Mouse (Mus musculus): ENCODE results near the gene Ptger1.

DNA sequence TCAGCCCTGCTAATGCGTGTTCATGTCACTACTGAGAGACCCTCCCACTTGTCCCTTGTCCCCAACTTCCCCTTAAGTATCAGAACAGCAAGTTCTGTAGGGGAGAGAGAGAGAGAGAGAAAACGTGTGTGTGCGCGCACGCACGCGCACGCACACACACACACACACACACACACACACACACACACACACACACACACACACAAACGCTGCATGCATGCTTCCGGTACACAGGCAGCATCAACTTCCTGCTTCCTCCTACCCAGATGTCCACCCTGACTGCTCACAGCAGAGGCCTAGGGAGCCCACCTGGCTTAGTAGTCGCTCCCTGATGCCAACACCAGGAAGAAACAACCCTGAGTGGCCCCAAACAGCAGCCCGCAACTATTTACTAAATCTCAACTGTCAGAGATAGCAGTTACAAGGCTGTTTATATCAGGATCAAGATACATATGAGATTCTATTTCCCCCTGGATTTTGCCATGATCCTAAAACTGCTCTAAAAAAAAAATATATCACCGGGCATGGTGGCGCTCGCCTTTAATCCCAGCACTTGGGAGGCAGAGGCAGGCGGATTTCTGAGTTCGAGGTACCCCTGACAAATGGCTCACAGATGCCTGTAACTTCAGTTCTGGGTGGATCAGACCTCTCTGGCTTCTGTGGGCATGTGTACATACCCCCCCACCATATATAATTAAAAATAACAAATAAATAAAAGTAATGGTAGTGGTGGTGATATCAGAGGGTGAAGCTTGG is 29.1 kb downstream of the Ptger1 start:
- TF ChIP-seq POLR2A (IDR thresholded peaks at IDR 0.05; ENCODE audit: borderline replicate concordance, low read depth, low read length) (no peak), CTCF (IDR thresholded peaks at IDR 0.05; ENCODE audit: low read depth, low read length) (no peak)
